Mouse (Mus musculus): ENCODE data around the gene Pygl.
A peak's percentile ranks its signal among the peaks of the same experiment; 100 is the strongest.
"Not testable (repeated sequence)": the region's sequence is repeated elsewhere in the genome, so short reads cannot be mapped to it uniquely, and the experiment has no call there.

The Pygl gene

DNA sequence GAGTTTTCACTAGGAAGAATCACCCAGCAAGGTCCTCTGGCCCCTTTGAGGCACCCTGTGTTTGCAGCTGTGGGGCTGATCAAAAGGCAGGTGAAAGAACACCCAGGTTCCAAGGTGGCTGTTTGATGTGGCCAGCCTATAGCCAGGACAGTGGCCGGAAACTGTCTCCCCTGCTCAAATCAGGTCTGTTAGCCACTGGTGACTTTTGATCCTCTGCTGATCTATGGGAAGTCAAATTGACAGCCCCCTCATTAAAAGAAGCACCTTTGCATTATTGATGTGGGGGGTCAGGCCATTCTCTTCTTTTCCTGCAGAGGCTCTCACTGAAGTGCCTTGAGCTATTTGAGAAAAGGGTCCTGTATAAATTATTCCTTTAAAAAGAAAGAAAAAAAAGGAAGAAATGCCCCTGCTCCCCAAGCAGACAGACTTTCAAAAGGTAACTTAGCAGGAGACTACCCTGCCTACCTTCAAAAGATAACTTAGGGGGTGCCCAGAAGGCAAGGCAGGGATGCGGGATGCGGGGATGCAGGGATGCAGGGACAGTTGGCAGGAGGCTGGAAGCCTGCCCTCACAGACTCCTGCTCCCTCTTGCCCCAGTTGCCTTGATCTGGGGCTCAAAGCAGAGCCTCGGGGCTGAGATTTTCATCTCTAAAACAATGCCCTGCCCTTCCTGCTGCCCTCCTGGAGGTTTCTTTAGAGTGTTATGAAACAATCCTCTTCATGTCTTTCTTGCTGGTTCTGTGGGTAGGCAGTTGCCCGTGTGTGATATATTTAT lies 73.8 kb downstream of the Pygl start:
- no peak for DNase-seq (ENCODE audit: low read depth, low spot score)

DNA sequence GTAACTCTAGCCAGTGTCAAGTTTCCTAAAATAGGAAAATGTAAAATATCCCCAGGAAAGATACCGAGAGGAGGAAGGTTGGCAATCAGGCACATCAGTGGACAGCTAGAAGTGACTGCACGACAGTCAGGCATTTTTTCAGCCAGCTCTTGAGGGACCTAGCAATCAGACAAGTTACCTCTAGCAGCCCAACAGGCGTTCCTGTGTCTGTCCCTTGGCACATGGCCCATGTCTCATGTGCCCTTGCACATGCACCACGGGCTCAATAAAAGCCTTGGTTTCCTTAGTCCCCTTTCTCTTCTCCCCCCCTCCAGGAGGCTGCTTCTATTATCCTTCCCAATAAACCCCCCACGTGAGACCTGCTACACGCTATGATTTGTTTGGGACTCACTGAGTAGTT lies 75.1 kb downstream of the Pygl start:
- DNase-seq (ENCODE audit: low read depth, low spot score), result no peak

- DNase-seq (ENCODE audit: low read depth, low spot score), result no peak
Observed at GRCm38 (mm10) chr12:70153842-70154241, 77.4 kb downstream of the Pygl start, which contains the start of gene Abhd12b. Gene Abhd12b (plus strand): TSS chr12:70154142.

GRCm38 (mm10) chr12:70148631-70149265 lies 82.5 kb downstream of the Pygl start:
- DNase-seq (ENCODE audit: low read depth, low spot score), result peak; percentile 66

GRCm38 (mm10) chr12:70147986-70148630 lies 83.2 kb downstream of the Pygl start:
- peak; percentile 35 for DNase-seq (ENCODE audit: low read depth, low spot score)

- DNase-seq (ENCODE audit: low read depth, low spot score), result no peak
Observed at GRCm38 (mm10) chr12:70145586-70145985, 85.7 kb downstream of the Pygl start.

GRCm38 (mm10) chr12:70144637-70145448 lies 86.4 kb downstream of the Pygl start:
- DNase-seq (ENCODE audit: low read depth, low spot score), result peak; percentile 85

GRCm38 (mm10) chr12:70144106-70144587 lies 87.1 kb downstream of the Pygl start:
- not testable (repeated sequence) for DNase-seq (ENCODE audit: low read depth, low spot score)

- peak; percentile 29 for DNase-seq (ENCODE audit: low read depth, low spot score)
Observed at GRCm38 (mm10) chr12:70140993-70141576, 90.2 kb downstream of the Pygl start.

Data from CD4-positive, CD25-positive, alpha-beta regulatory T cell, adult 2 months (primary cell).